Mouse (Mus musculus) cerebellum, adult 9-10 months (tissue): ENCODE results near the gene Atrnl1.
A peak's percentile ranks its signal among the peaks of the same experiment; 100 is the strongest.

Source experiments
- DNase-seq: peaks from one replicate; pipeline ENCODE4 v3.0.0; 2022

Gene Atrnl1

GRCm38 (mm10) chr19:57610476-57611261, at the start of gene Atrnl1:
Gene Atrnl1 (plus strand): TSS chr19:57611034.
- peak; percentile 47 for DNase-seq

GRCm38 (mm10) chr19:57561486-57561885, 49.3 kb upstream of the Atrnl1 start:
- no peak for DNase-seq

GRCm38 (mm10) chr19:57569040-57569439, 41.8 kb upstream of the Atrnl1 start:
- no peak for DNase-seq

GRCm38 (mm10) chr19:57572360-57573237, 38.2 kb upstream of the Atrnl1 start:
- no peak for DNase-seq

- DNase-seq: no peak
These were observed 37.4 kb upstream of the Atrnl1 start for GRCm38 (mm10) chr19:57573470-57573869.

- DNase-seq: no peak
These were observed 35.8 kb upstream of the Atrnl1 start for GRCm38 (mm10) chr19:57575027-57575426.

GRCm38 (mm10) chr19:57576836-57577235, 34.0 kb upstream of the Atrnl1 start:
- no peak for DNase-seq

- no peak for DNase-seq
These were observed 33.6 kb upstream of the Atrnl1 start for GRCm38 (mm10) chr19:57577256-57577655.

GRCm38 (mm10) chr19:57580962-57581361, 29.9 kb upstream of the Atrnl1 start:
- DNase-seq: no peak

GRCm38 (mm10) chr19:57585231-57585792, 25.5 kb upstream of the Atrnl1 start:
- DNase-seq: no peak

- DNase-seq: no peak
These were observed 24.7 kb upstream of the Atrnl1 start for GRCm38 (mm10) chr19:57586172-57586571.

- DNase-seq: no peak
These were observed 21.3 kb upstream of the Atrnl1 start for GRCm38 (mm10) chr19:57589516-57589915.

GRCm38 (mm10) chr19:57590895-57591294, 19.9 kb upstream of the Atrnl1 start:
- no peak for DNase-seq

- no peak for DNase-seq
These were observed 19.2 kb upstream of the Atrnl1 start for GRCm38 (mm10) chr19:57591631-57592030.

GRCm38 (mm10) chr19:57592355-57592754, 18.5 kb upstream of the Atrnl1 start:
- DNase-seq: no peak

- DNase-seq: no peak
These were observed 11.7 kb upstream of the Atrnl1 start for GRCm38 (mm10) chr19:57599126-57599525.

GRCm38 (mm10) chr19:57600233-57600929, 10.5 kb upstream of the Atrnl1 start:
- DNase-seq: no peak

- no peak for DNase-seq
These were observed 9.9 kb upstream of the Atrnl1 start for GRCm38 (mm10) chr19:57600930-57601328.

- no peak for DNase-seq
These were observed 7.2 kb upstream of the Atrnl1 start for GRCm38 (mm10) chr19:57603593-57603992.

GRCm38 (mm10) chr19:57605941-57606340, 4.9 kb upstream of the Atrnl1 start:
- no peak for DNase-seq

- no peak for DNase-seq
These were observed 4.5 kb upstream of the Atrnl1 start for GRCm38 (mm10) chr19:57606351-57606750.

GRCm38 (mm10) chr19:57609361-57610057, 1.3 kb upstream of the Atrnl1 start:
- DNase-seq: peak; percentile 5
